Comparison of ENCODE assay signal across 8 mouse cellular contexts in genomic region chr11:106762139-106762799, GRCm38 (mm10). TPM values are rescaled to one million over a fixed set of nuclear protein-coding genes. Genes with fewer than 3 reads are reported as not detected.
DNase-seq lines count a peak whose midpoint lies in the region; ATAC-seq and TF ChIP-seq lines count a peak whose summit lies in the region.

No protein-coding gene starts in this region.

- no peak overlapping the region for H3K4me3 ChIP-seq in kidney, adult 2 months (ENCODE audit: insufficient read depth, low read depth, low read length)
- H3K4me3 ChIP-seq in hindbrain, postnatal 0 days (ENCODE audit: low read length), result no peak overlapping the region
- H3K4me3 ChIP-seq in stomach, embryonic 16.5 days (replicated peaks; ENCODE audit: low read length), result no peak overlapping the region

- no peaks in the 10 kb centered on the region for H3K9me3 ChIP-seq in hindbrain, postnatal 0 days (ENCODE audit: low read length)
- no peaks in the 10 kb centered on the region for H3K9me3 ChIP-seq in stomach, embryonic 16.5 days (replicated peaks; ENCODE audit: control insufficient read depth, low read length)

- no peaks in the 10 kb centered on the region for H3K4me1 ChIP-seq in kidney, adult 2 months (ENCODE audit: control insufficient read depth, insufficient read depth, low read length)
- H3K4me1 ChIP-seq in hindbrain, postnatal 0 days (ENCODE audit: insufficient read depth, low read length), result 0 out of 2 replicates have a peak, but pooled peaks cover 3% of the 10 kb centered on the region
- H3K4me1 ChIP-seq in stomach, embryonic 16.5 days (ENCODE audit: control insufficient read depth, insufficient read depth, low read length), result peaks cover 20% of the 10 kb centered on the region

- ATAC-seq in hindbrain, postnatal 0 days, result no peak
- ATAC-seq in stomach, embryonic 16.5 days (ENCODE audit: insufficient read depth, low FRiP score), result peak; percentile 74

- no peaks in the 10 kb centered on the region for H3K27me3 ChIP-seq in kidney, adult 2 months (replicated peaks; ENCODE audit: control insufficient read depth, insufficient read depth, low read length)
- no peaks in the 10 kb centered on the region for H3K27me3 ChIP-seq in hindbrain, postnatal 0 days (ENCODE audit: insufficient read depth, low read length)
- H3K27me3 ChIP-seq in stomach, embryonic 16.5 days (ENCODE audit: control insufficient read depth, insufficient read depth, low read length), result no peaks in the 10 kb centered on the region

- TF ChIP-seq CTCF in kidney, adult 2 months (conservative IDR thresholded peaks at IDR 0.05; ENCODE audit: insufficient read depth, insufficient read length, low read depth, low read length), result no peak
- TF ChIP-seq CTCF in hindbrain, postnatal 0 days (IDR thresholded peaks at IDR 0.05; ENCODE audit: low read depth), result no peak

- TF ChIP-seq POLR2A in kidney, adult 2 months (IDR thresholded peaks at IDR 0.05; ENCODE audit: low read depth, low read length), result no peak

- 51% methylated on average over 5 of the region's 5 CpGs for WGBS in kidney, adult 2 months
- 44% methylated on average over 5 of the region's 5 CpGs for WGBS in hindbrain, postnatal 0 days
- 16% methylated on average over 5 of the region's 5 CpGs for WGBS in stomach, embryonic 16.5 days

- no peak overlapping the region for H3K4me2 ChIP-seq in hindbrain, postnatal 0 days (ENCODE audit: low read depth, low read length)
- H3K4me2 ChIP-seq in stomach, embryonic 16.5 days (ENCODE audit: low read depth, low read length), result no peak overlapping the region

- DNase-seq in kidney, adult 2 months, result peak; percentile 41
- DNase-seq in kidney, adult 18-20 months, result no peak
- DNase-seq in embryo, embryonic 10.5 days (ENCODE audit: low spot score), result peak; percentile 52
- no peak for DNase-seq in hindbrain, postnatal 0 days (ENCODE audit: low spot score)
- peak; percentile 65 for DNase-seq in lung, postnatal 10 days
- DNase-seq in right cerebral cortex, postnatal 25 days, result no peak
- DNase-seq in urinary bladder, postnatal 14 days (ENCODE audit: low spot score), result no peak

- H3K9ac ChIP-seq in hindbrain, postnatal 0 days (replicated peaks; ENCODE audit: low read length), result no peak overlapping the region
- H3K9ac ChIP-seq in stomach, embryonic 16.5 days (ENCODE audit: low read length), result 0 out of 2 replicates have a peak overlapping the region, but pooled peaks have one; percentile 31

- H3K36me3 ChIP-seq in kidney, adult 2 months (ENCODE audit: control insufficient read depth, insufficient read depth, low read length), result peaks cover 3% of the 10 kb centered on the region
- H3K36me3 ChIP-seq in hindbrain, postnatal 0 days (ENCODE audit: insufficient read depth, low read length), result no peaks in the 10 kb centered on the region
- no peaks in the 10 kb centered on the region; the same call in 1 of the 2 replicates for H3K36me3 ChIP-seq in stomach, embryonic 16.5 days (ENCODE audit: control insufficient read depth, insufficient read depth, low read length)

- 0 out of 2 replicates have a peak overlapping the region, but pooled peaks have one; percentile 9 for H3K27ac ChIP-seq in kidney, adult 2 months (ENCODE audit: insufficient read depth, low read depth, low read length)
- peak overlapping the region; percentile 36; the same call in 1 of the 2 replicates for H3K27ac ChIP-seq in hindbrain, postnatal 0 days
- H3K27ac ChIP-seq in stomach, embryonic 16.5 days (ENCODE audit: low read length), result peak overlapping the region; percentile 89

RNA-seq across cellular contexts. Expression of gene Milr1, which starts 11.2 kb away (rescaled TPM):
- polyA plus RNA-seq in kidney, adult 2 months (2012; rRNA removed), result 0.27 and 0.66 TPM in 2 replicates
- total RNA-seq in hindbrain, postnatal 0 days (2014; rRNA removed), result 0.40 TPM in 1 of 2 replicates, not detected in the other
- 0.56 and 0.72 TPM in 2 replicates for polyA plus RNA-seq in hindbrain, postnatal 0 days (2015; fragmentation: Nextera tagmentation; extraction: Ambion mirVana)
- polyA plus RNA-seq in stomach, embryonic 16.5 days (2015; fragmentation: Nextera tagmentation; extraction: Ambion mirVana), result 3.1 TPM in 2 replicates

RNA-seq across cellular contexts. Expression of gene Pecam1, which starts 11.8 kb away (rescaled TPM):
- 56.8 and 60.4 TPM in 2 replicates for polyA plus RNA-seq in kidney, adult 2 months (2012; rRNA removed)
- 19.2 and 20.1 TPM in 2 replicates for total RNA-seq in hindbrain, postnatal 0 days (2014; rRNA removed)
- polyA plus RNA-seq in hindbrain, postnatal 0 days (2015; fragmentation: Nextera tagmentation; extraction: Ambion mirVana), result 10.9 and 11.2 TPM in 2 replicates
- 51.7 and 55.0 TPM in 2 replicates for polyA plus RNA-seq in stomach, embryonic 16.5 days (2015; fragmentation: Nextera tagmentation; extraction: Ambion mirVana)

RNA-seq across cellular contexts. Expression of gene Polg2, which starts 17.1 kb away (rescaled TPM):
- polyA plus RNA-seq in kidney, adult 2 months (2012; rRNA removed), result 6.3 and 7.2 TPM in 2 replicates
- 8.3 and 12.9 TPM in 2 replicates for total RNA-seq in hindbrain, postnatal 0 days (2014; rRNA removed)
- 9.5 and 11.4 TPM in 2 replicates for polyA plus RNA-seq in hindbrain, postnatal 0 days (2015; fragmentation: Nextera tagmentation; extraction: Ambion mirVana)
- polyA plus RNA-seq in stomach, embryonic 16.5 days (2015; fragmentation: Nextera tagmentation; extraction: Ambion mirVana), result 10.5 and 11.7 TPM in 2 replicates

RNA-seq across cellular contexts. Expression of gene Ddx5, which starts 26.7 kb away (rescaled TPM):
- 253 and 261 TPM in 2 replicates for polyA plus RNA-seq in kidney, adult 2 months (2012; rRNA removed)
- 288 and 416 TPM in 2 replicates for total RNA-seq in hindbrain, postnatal 0 days (2014; rRNA removed)
- polyA plus RNA-seq in hindbrain, postnatal 0 days (2015; fragmentation: Nextera tagmentation; extraction: Ambion mirVana), result 272 and 274 TPM in 2 replicates
- 304 and 316 TPM in 2 replicates for polyA plus RNA-seq in stomach, embryonic 16.5 days (2015; fragmentation: Nextera tagmentation; extraction: Ambion mirVana)

RNA-seq across cellular contexts. Expression of gene Cep95, which starts 26.8 kb away (rescaled TPM):
- polyA plus RNA-seq in kidney, adult 2 months (2012; rRNA removed), result 2.2 and 3.6 TPM in 2 replicates
- total RNA-seq in hindbrain, postnatal 0 days (2014; rRNA removed), result 2.6 and 9.0 TPM in 2 replicates
- 7.2 and 8.7 TPM in 2 replicates for polyA plus RNA-seq in hindbrain, postnatal 0 days (2015; fragmentation: Nextera tagmentation; extraction: Ambion mirVana)
- polyA plus RNA-seq in stomach, embryonic 16.5 days (2015; fragmentation: Nextera tagmentation; extraction: Ambion mirVana), result 18.8 and 20.4 TPM in 2 replicates

Comparison
In these comparisons a context has a peak if more than half of its experiments do, and no peak if none do; other contexts are left out.
1. DNase-seq: peak in kidney, adult 2 months (single experiment), embryo, embryonic 10.5 days (single experiment) and lung, postnatal 10 days (single experiment); none in kidney, adult 18-20 months (single experiment), hindbrain, postnatal 0 days (single experiment), right cerebral cortex, postnatal 25 days (single experiment) and urinary bladder, postnatal 14 days (single experiment).
2. H3K27ac ChIP-seq: peak in every context shown above with its lines; median percentile 89 in stomach, embryonic 16.5 days; 36 in hindbrain, postnatal 0 days; 9 in kidney, adult 2 months.